ENCODE assay signal across 8 mouse cellular contexts in genomic region chr2:158767742-158768339, GRCm38 (mm10). TPM values are rescaled to one million over a fixed set of nuclear protein-coding genes. Genes with fewer than 3 reads are reported as not detected.
DNase-seq lines count a peak whose midpoint lies in the region; ATAC-seq and TF ChIP-seq lines count a peak whose summit lies in the region.

TSS of gene Fam83d (plus strand) at chr2:158768093.

- peak within 1 kb of the TSS; percentile 90 for H3K4me2 ChIP-seq in heart, embryonic 11.5 days
- peak within 1 kb of the TSS; percentile 89 for H3K4me2 ChIP-seq in kidney, embryonic 16.5 days (replicated peaks; ENCODE audit: low read depth, low read length)
- H3K4me2 ChIP-seq in myocyte (ENCODE audit: low read depth), result peak within 1 kb of the TSS; percentile 89

- 1% methylated on average over 48 of the region's 48 CpGs for WGBS in heart, embryonic 11.5 days (ENCODE audit: insufficient replicate concordance)
- WGBS in kidney, embryonic 16.5 days, result under 1% methylated on average over 48 of the region's 48 CpGs
- WGBS in liver, adult 2 months, result under 1% methylated on average over 48 of the region's 48 CpGs

- H3K9ac ChIP-seq in heart, embryonic 11.5 days (ENCODE audit: low read depth, low read length), result peak within 1 kb of the TSS; percentile 89
- H3K9ac ChIP-seq in kidney, embryonic 16.5 days (replicated peaks; ENCODE audit: low read length), result peak within 1 kb of the TSS; percentile 83
- peak within 1 kb of the TSS; percentile 36; the same call in 1 of the 2 replicates for H3K9ac ChIP-seq in liver, adult 2 months (ENCODE audit: low read depth, low read length)

- H3K79me3 ChIP-seq in C2C12 (ENCODE audit: low read depth), result peaks cover 46% of the 10 kb centered on the region

- ATAC-seq in heart, embryonic 11.5 days (replicated peaks; ENCODE audit: insufficient number of reproducible peaks, low FRiP score, low TSS enrichment), result peak; percentile 96
- ATAC-seq in kidney, embryonic 16.5 days (ENCODE audit: low FRiP score, low TSS enrichment), result peak; percentile 98

- peaks cover 49% of the 10 kb centered on the region for H3K79me2 ChIP-seq in C2C12 (ENCODE audit: control insufficient read depth, insufficient read depth)
- H3K79me2 ChIP-seq in liver, adult 2 months (ENCODE audit: control insufficient read depth, insufficient read depth, low read length), result no peaks in the 10 kb centered on the region
- H3K79me2 ChIP-seq in myocyte (ENCODE audit: control insufficient read depth, insufficient read depth), result peaks cover 45% of the 10 kb centered on the region

- peak; percentile 72; the same call in 1 of the 2 replicates for TF ChIP-seq POLR2A in brain, embryonic 14.5 days (IDR thresholded peaks at IDR 0.05; ENCODE audit: borderline replicate concordance, extremely low read depth, insufficient read depth, insufficient read length, poor library complexity, severe bottlenecking)
- TF ChIP-seq POLR2A in liver, adult 2 months (IDR thresholded peaks at IDR 0.05; ENCODE audit: extremely low read depth, insufficient read depth, low read length), result 0 out of 2 replicates have a peak, but pooled peaks have one; percentile 40
- TF ChIP-seq POLR2A in myocyte (IDR thresholded peaks at IDR 0.05; ENCODE audit: insufficient read length, low read depth), result peak; percentile 98

- H3K4me3 ChIP-seq in C2C12 (ENCODE audit: insufficient read depth, poor library complexity, severe bottlenecking), result peak within 1 kb of the TSS; percentile 86
- H3K4me3 ChIP-seq in erythroblast, embryonic 14.5 days (replicated peaks), result peak within 1 kb of the TSS; percentile 78
- peak within 1 kb of the TSS; percentile 84 for H3K4me3 ChIP-seq in heart, embryonic 11.5 days (ENCODE audit: low read depth, low read length)
- peak within 1 kb of the TSS; percentile 79 for H3K4me3 ChIP-seq in kidney, embryonic 16.5 days (ENCODE audit: low read length)
- H3K4me3 ChIP-seq in liver, adult 2 months (ENCODE audit: insufficient read depth, low read depth, low read length), result peak within 1 kb of the TSS; percentile 69
- peak within 1 kb of the TSS; percentile 49 for H3K4me3 ChIP-seq in myocyte

- DNase-seq in brain, embryonic 14.5 days (ENCODE audit: low read depth), result peak; percentile 99
- peak; percentile 91 for DNase-seq in liver, adult 2 months (ENCODE audit: extremely low read depth, low read depth, low spot score)
- DNase-seq in splenic B cell, adult 2 months (ENCODE audit: low read depth, low spot score), result peak; percentile 97

- H3ac ChIP-seq in C2C12 (ENCODE audit: control insufficient read depth, insufficient read length, low read depth), result peak within 1 kb of the TSS; percentile 95
- H3ac ChIP-seq in myocyte (ENCODE audit: control insufficient read depth, insufficient read length), result peak within 1 kb of the TSS; percentile 5

- peaks cover 12% of the 10 kb centered on the region for H3K36me3 ChIP-seq in C2C12 (ENCODE audit: control insufficient read depth, insufficient read depth)
- peaks cover 32% of the 10 kb centered on the region for H3K36me3 ChIP-seq in erythroblast, embryonic 14.5 days (ENCODE audit: control insufficient read depth)
- no peaks in the 10 kb centered on the region for H3K36me3 ChIP-seq in heart, embryonic 11.5 days (ENCODE audit: control insufficient read depth, insufficient read depth, low read length)
- H3K36me3 ChIP-seq in kidney, embryonic 16.5 days (ENCODE audit: insufficient read depth, low read length), result peaks cover 3% of the 10 kb centered on the region; the same call in 1 of the 2 replicates
- no peaks in the 10 kb centered on the region for H3K36me3 ChIP-seq in liver, adult 2 months (ENCODE audit: control insufficient read depth, insufficient read depth, low read length)
- H3K36me3 ChIP-seq in myocyte (ENCODE audit: control insufficient read depth, insufficient read depth), result no peaks in the 10 kb centered on the region
- H3K36me3 ChIP-seq in splenic B cell, adult 2 months (ENCODE audit: control insufficient read depth, insufficient read depth, low read length, poor library complexity, severe bottlenecking), result peaks cover 3% of the 10 kb centered on the region; the same call in 1 of the 2 replicates

- H3K27me3 ChIP-seq in C2C12 (ENCODE audit: control insufficient read depth, insufficient read depth, insufficient read length), result peaks cover 9% of the 10 kb centered on the region
- no peaks in the 10 kb centered on the region for H3K27me3 ChIP-seq in erythroblast, embryonic 14.5 days (ENCODE audit: control insufficient read depth)
- no peaks in the 10 kb centered on the region for H3K27me3 ChIP-seq in heart, embryonic 11.5 days (ENCODE audit: control insufficient read depth, insufficient read depth, low read length)
- no peaks in the 10 kb centered on the region for H3K27me3 ChIP-seq in kidney, embryonic 16.5 days (ENCODE audit: insufficient read depth, low read length)
- no peaks in the 10 kb centered on the region for H3K27me3 ChIP-seq in liver, adult 2 months (ENCODE audit: control insufficient read depth, insufficient read depth, low read length)
- no peaks in the 10 kb centered on the region for H3K27me3 ChIP-seq in myocyte (ENCODE audit: control insufficient read depth, insufficient read depth, insufficient read length)
- H3K27me3 ChIP-seq in splenic B cell, adult 2 months (ENCODE audit: control insufficient read depth, insufficient read depth, low read length, poor library complexity, severe bottlenecking), result no peaks in the 10 kb centered on the region

- no peaks in the 10 kb centered on the region for H3K9me3 ChIP-seq in erythroblast, embryonic 14.5 days (ENCODE audit: control insufficient read depth, low read length)
- H3K9me3 ChIP-seq in heart, embryonic 11.5 days (replicated peaks; ENCODE audit: control insufficient read depth, low read length), result no peaks in the 10 kb centered on the region
- no peaks in the 10 kb centered on the region for H3K9me3 ChIP-seq in kidney, embryonic 16.5 days (ENCODE audit: low read length)

- peak; percentile 87 for TF ChIP-seq CTCF in C2C12 (IDR thresholded peaks at IDR 0.05; ENCODE audit: control insufficient read depth, insufficient read depth, insufficient read length)
- peak; percentile 60 for TF ChIP-seq CTCF in brain, embryonic 14.5 days (IDR thresholded peaks at IDR 0.05; ENCODE audit: borderline replicate concordance, extremely low read depth, insufficient read depth, insufficient read length)
- peak; percentile 90 for TF ChIP-seq CTCF in liver, adult 2 months (IDR thresholded peaks at IDR 0.05; ENCODE audit: low read depth, low read length)

- H3K27ac ChIP-seq in heart, embryonic 11.5 days (ENCODE audit: low read depth, low read length), result peak within 1 kb of the TSS; percentile 87
- peak within 1 kb of the TSS; percentile 67 for H3K27ac ChIP-seq in kidney, embryonic 16.5 days (ENCODE audit: low read length)
- no peak within 1 kb of the TSS for H3K27ac ChIP-seq in liver, adult 2 months (replicated peaks; ENCODE audit: insufficient read depth, low read depth, low read length)

- H3K4me1 ChIP-seq in erythroblast, embryonic 14.5 days (ENCODE audit: control insufficient read depth), result peaks cover 42% of the 10 kb centered on the region
- peaks cover 39% of the 10 kb centered on the region for H3K4me1 ChIP-seq in heart, embryonic 11.5 days (ENCODE audit: control insufficient read depth, insufficient read depth, low read length)
- peaks cover 44% of the 10 kb centered on the region for H3K4me1 ChIP-seq in kidney, embryonic 16.5 days (ENCODE audit: insufficient read depth, low read length)
- peaks cover 10% of the 10 kb centered on the region for H3K4me1 ChIP-seq in liver, adult 2 months (ENCODE audit: control insufficient read depth, insufficient read depth, low read length)

TF ChIP-seq in C2C12, 6 proteins besides CTCF, POLR2A, EP300 and RAD21:
- TF ChIP-seq MYOD1 (IDR thresholded peaks at IDR 0.05; ENCODE audit: control insufficient read depth, insufficient read length, low read depth) (no peak), MAX (IDR thresholded peaks at IDR 0.05) (peak; percentile 53)
TF ChIP-seq in C2C12: peak in this region for 1.

TF ChIP-seq in myocyte, 11 proteins besides CTCF, POLR2A, EP300 and RAD21:
- TF ChIP-seq MYOD1 (IDR thresholded peaks at IDR 0.05; ENCODE audit: control insufficient read depth in 1 of 3, insufficient read length in 2 of 3, low read depth in 2 of 3) (peak in 1 of 3 experiments; percentile 30), MAX (IDR thresholded peaks at IDR 0.05; ENCODE audit: low read depth) (no peak), POLR2AphosphoS2 (IDR thresholded peaks at IDR 0.05; ENCODE audit: insufficient read length, low read depth) (peak; percentile 97), SRF (IDR thresholded peaks at IDR 0.05; ENCODE audit: control insufficient read depth, insufficient read length, low read depth) (peak; percentile 43), E2F4 (IDR thresholded peaks at IDR 0.05; ENCODE audit: insufficient read depth) (peak; percentile 82)

RNA-seq across cellular contexts. Expression of gene Fam83d, which starts in this region (rescaled TPM):
- 33.3 TPM for polyA plus RNA-seq in C2C12 (2012; fragmentation: generic; extraction: Trizol)
- polyA plus RNA-seq in brain, embryonic 14.5 days (2012; rRNA removed), result 13.9 and 25.3 TPM in 2 replicates
- 0.91 and 1.4 TPM in 2 replicates for polyA plus RNA-seq in erythroblast, embryonic 14.5 days (2012)
- polyA plus RNA-seq in heart, embryonic 11.5 days (2014; fragmentation: Nextera tagmentation; extraction: Ambion mirVana), result 50.1 and 54.4 TPM in 2 replicates
- polyA plus RNA-seq in kidney, embryonic 16.5 days (2015; fragmentation: Nextera tagmentation; extraction: Ambion mirVana), result 55.1 and 56.3 TPM in 2 replicates
- 0.09 and 0.74 TPM in 2 replicates for total RNA-seq in liver, adult 2 months (2014; rRNA removed)
- 0.15 and 0.22 TPM in 2 replicates for polyA plus RNA-seq in liver, adult 2 months (2012; rRNA removed)
- 7.2 TPM for polyA plus RNA-seq in myocyte (2012; fragmentation: generic; extraction: Trizol)

Comparison
In these comparisons a context has a peak if more than half of its experiments do, and no peak if none do; other contexts are left out.
1. Peak in DNase-seq, H3K4me3 ChIP-seq and H3K9ac ChIP-seq in liver, adult 2 months; RNA of the gene not detected or under 1 TPM.
2. POLR2A ChIP-seq: peak in every context shown above with its lines; median percentile 98 in myocyte; 72 in brain, embryonic 14.5 days; 40 in liver, adult 2 months.
3. H3K9ac ChIP-seq: peak in every context shown above with its lines; median percentile 89 in heart, embryonic 11.5 days; 83 in kidney, embryonic 16.5 days; 36 in liver, adult 2 months.